17 mouse cellular contexts compared by ENCODE assay signal in genomic region chr9:34628841-34629240, GRCm38 (mm10).
DNase-seq lines count a peak whose midpoint lies in the region; TF ChIP-seq lines count a peak whose summit lies in the region.
"Had no signal": no experiment of that assay in that cellular context is flagged by ENCODE, and none has a peak within 500 bp of the region (broad histone marks: within the 10 kb centered on the region; RNA-seq: fewer than 3 reads in every experiment).

No protein-coding gene starts in this region.

- no peak for TF ChIP-seq POLR2A in cerebellum, adult 2 months (IDR thresholded peaks at IDR 0.05; ENCODE audit: borderline replicate concordance, insufficient read depth, low read length)

- H3K27me3 ChIP-seq in cerebellum, adult 2 months (ENCODE audit: control insufficient read depth, insufficient read depth, low read length) = no peaks in the 10 kb centered on the region
- H3K27me3 ChIP-seq: forebrain, embryonic 13.5 days; hindbrain, embryonic 12.5 days; hindbrain, embryonic 15.5 days; kidney, embryonic 15.5 days had no signal

- WGBS in cerebellum, adult 2 months = 12% methylated on average over 3 of the region's 3 CpGs

- TF ChIP-seq CTCF in cerebellum, adult 2 months (IDR thresholded peaks at IDR 0.05; ENCODE audit: borderline replicate concordance, insufficient read depth, low read depth, low read length) = no peak

- H3K4me1 ChIP-seq in cerebellum, adult 2 months (ENCODE audit: control insufficient read depth, insufficient read depth, low read length) = peaks cover 11% of the 10 kb centered on the region
- H3K4me1 ChIP-seq: forebrain, embryonic 10.5 days; forebrain, embryonic 13.5 days; hindbrain, embryonic 12.5 days; kidney, embryonic 15.5 days had no signal

- H3K4me3 ChIP-seq in cerebellum, adult 2 months (replicated peaks; ENCODE audit: insufficient read depth, low read depth, low read length) = no peak overlapping the region
- H3K4me3 ChIP-seq: forebrain, embryonic 10.5 days; forebrain, embryonic 13.5 days; gastrocnemius, adult 2 months; hindbrain, embryonic 12.5 days; hindbrain, embryonic 15.5 days; kidney, embryonic 15.5 days had no signal

- H3K27ac ChIP-seq in cerebellum, adult 2 months (ENCODE audit: insufficient read depth, low read length) = no peak overlapping the region
- H3K27ac ChIP-seq: forebrain, embryonic 10.5 days; forebrain, embryonic 13.5 days; gastrocnemius, adult 2 months; hindbrain, embryonic 12.5 days; hindbrain, embryonic 15.5 days; kidney, embryonic 15.5 days had no signal

- peak; percentile 40 to 56 for DNase-seq in cerebellum, adult 2 months
- DNase-seq in cerebellum, adult 11 months = no peak
- peak; percentile 55 for DNase-seq in brain, adult 2 months (ENCODE audit: low read depth, low spot score)
- DNase-seq in cerebellum, adult 9-11 months = peak; percentile 49
- DNase-seq in cerebellum, postnatal 36 days = peak; percentile 28 to 32
- no peak for DNase-seq in left cerebral cortex, adult 18-20 months (ENCODE audit: low spot score in 2 of 2)
- DNase-seq: adrenal gland, adult 8-10 months; adrenal gland, postnatal 25 days; gastrocnemius, adult 2 months; gastrocnemius, postnatal 14 days; kidney, adult 11 months; kidney, adult 8-10 months had no signal

Comparison
In these comparisons a context has a peak if more than half of its experiments do, and no peak if none do; other contexts are left out.
1. DNase-seq: peak in cerebellum, adult 2 months (2 of 2), brain, adult 2 months (single experiment), cerebellum, adult 9-11 months (single experiment) and cerebellum, postnatal 36 days (2 of 2); none in cerebellum, adult 11 months (single experiment) and left cerebral cortex, adult 18-20 months (0 of 2).